Mouse (Mus musculus) frontal cortex, postnatal 14 days (tissue): ENCODE data around the gene Ncoa1.

Source experiments
- DNase-seq, 2 experiments: peaks; one replicate each; pipeline ENCODE4 v3.0.0; 2022; ENCODE audit warnings: low spot score in 2 of 2

The Ncoa1 gene

GRCm38 (mm10) chr12:4230156-4230555 is 246.8 kb downstream of the Ncoa1 start:
- DNase-seq: no peak

- DNase-seq: no peak
Measured at GRCm38 (mm10) chr12:4212908-4213307, 264.1 kb downstream of the Ncoa1 start.

GRCm38 (mm10) chr12:4211174-4211573 is 265.8 kb downstream of the Ncoa1 start:
- DNase-seq: no peak

GRCm38 (mm10) chr12:4209196-4209595 is 267.8 kb downstream of the Ncoa1 start:
- DNase-seq: no peak

- DNase-seq: peak; percentile 56 to 72
Measured at GRCm38 (mm10) chr12:4208405-4209133, 268.4 kb downstream of the Ncoa1 start.

- no peak for DNase-seq
Measured at GRCm38 (mm10) chr12:4206106-4206505, 270.9 kb downstream of the Ncoa1 start.

GRCm38 (mm10) chr12:4202206-4202605 is 274.8 kb downstream of the Ncoa1 start:
- DNase-seq: peak in 1 of 2 experiments; percentile 3

- DNase-seq: no peak
Measured at GRCm38 (mm10) chr12:4201454-4202200, 275.4 kb downstream of the Ncoa1 start.

- no peak for DNase-seq
Measured at GRCm38 (mm10) chr12:4199271-4199670, 277.7 kb downstream of the Ncoa1 start.

GRCm38 (mm10) chr12:4198702-4199101 is 278.3 kb downstream of the Ncoa1 start:
- DNase-seq: no peak
